Mouse (Mus musculus): ENCODE data around the gene Prdm16. TPM values are rescaled to one million over a fixed set of nuclear protein-coding genes. Genes with fewer than 3 reads are reported as not detected.

Gene Prdm16
- polyA plus RNA-seq, 1 experiment from 2014 or later, result 11.8 TPM

- WGBS, result 16% methylated on average over 10 of the region's 10 CpGs
- no peaks in the 10 kb centered on the region; the same call in 1 of the 2 replicates for H3K27me3 ChIP-seq (ENCODE audit: control insufficient read depth, insufficient read depth, low read depth, low read length)
- no peak for ATAC-seq
- H3K4me3 ChIP-seq (ENCODE audit: low read depth, low read length), result no peak overlapping the region
- no peak overlapping the region for H3K9ac ChIP-seq (ENCODE audit: low read depth, low read length)
- H3K9me3 ChIP-seq (replicated peaks; ENCODE audit: control insufficient read depth, low read length, poor library complexity, severe bottlenecking), result no peaks in the 10 kb centered on the region
- peaks cover 5% of the 10 kb centered on the region for H3K4me1 ChIP-seq (ENCODE audit: control insufficient read depth, insufficient read depth, low read length)
- H3K36me3 ChIP-seq (ENCODE audit: control insufficient read depth, insufficient read depth, low read length), result no peaks in the 10 kb centered on the region
- 0 out of 2 replicates have a peak overlapping the region, but pooled peaks have one; percentile 7 for H3K27ac ChIP-seq (ENCODE audit: low read length)
- no peak overlapping the region for H3K4me2 ChIP-seq (ENCODE audit: low read length)
These were observed 300.0 kb downstream of the Prdm16 start for GRCm38 (mm10) chr4:154336650-154337049.

- no peaks in the 10 kb centered on the region for H3K9me3 ChIP-seq (replicated peaks; ENCODE audit: control insufficient read depth, low read length, poor library complexity, severe bottlenecking)
- no peak within 1 kb of the TSS; the same call in 1 of the 2 replicates for H3K9ac ChIP-seq (ENCODE audit: low read depth, low read length)
- no peaks in the 10 kb centered on the region for H3K36me3 ChIP-seq (ENCODE audit: control insufficient read depth, insufficient read depth, low read length)
- H3K4me3 ChIP-seq (ENCODE audit: low read depth, low read length), result 0 out of 2 replicates have a peak within 1 kb of the TSS, but pooled peaks have one; percentile 0
- peaks cover 10% of the 10 kb centered on the region for H3K4me1 ChIP-seq (ENCODE audit: control insufficient read depth, insufficient read depth, low read length)
- ATAC-seq, result peak; percentile 64
- H3K4me2 ChIP-seq (ENCODE audit: low read length), result peak within 1 kb of the TSS; percentile 20
- H3K27me3 ChIP-seq (ENCODE audit: control insufficient read depth, insufficient read depth, low read depth, low read length), result no peaks in the 10 kb centered on the region; the same call in 1 of the 2 replicates
- 0 out of 2 replicates have a peak within 1 kb of the TSS, but pooled peaks have one; percentile 20 for H3K27ac ChIP-seq (ENCODE audit: low read length)
- WGBS, result 39% methylated on average over 12 of the region's 12 CpGs
These were observed 300.9 kb downstream of the Prdm16 start, which contains the start of gene B230104I21Rik for GRCm38 (mm10) chr4:154335761-154336160. B230104I21Rik (plus strand) TSS chr4:154336127.

GRCm38 (mm10) chr4:154334699-154335402, 301.8 kb downstream of the Prdm16 start:
- H3K9ac ChIP-seq (ENCODE audit: low read depth, low read length), result no peak overlapping the region; the same call in 1 of the 2 replicates
- no peaks in the 10 kb centered on the region; the same call in 1 of the 2 replicates for H3K27me3 ChIP-seq (ENCODE audit: control insufficient read depth, insufficient read depth, low read depth, low read length)
- H3K4me2 ChIP-seq (ENCODE audit: low read length), result peak overlapping the region; percentile 20
- WGBS, result 63% methylated on average over 47 of the region's 48 CpGs
- no peaks in the 10 kb centered on the region for H3K36me3 ChIP-seq (ENCODE audit: control insufficient read depth, insufficient read depth, low read length)
- 0 out of 2 replicates have a peak overlapping the region, but pooled peaks have one; percentile 0 for H3K4me3 ChIP-seq (ENCODE audit: low read depth, low read length)
- no peak; the same call in 1 of the 2 replicates for ATAC-seq
- peaks cover 10% of the 10 kb centered on the region for H3K4me1 ChIP-seq (ENCODE audit: control insufficient read depth, insufficient read depth, low read length)
- H3K9me3 ChIP-seq (replicated peaks; ENCODE audit: control insufficient read depth, low read length, poor library complexity, severe bottlenecking), result no peaks in the 10 kb centered on the region
- no peak overlapping the region for H3K27ac ChIP-seq (ENCODE audit: low read length)

GRCm38 (mm10) chr4:154333300-154333699, 303.4 kb downstream of the Prdm16 start:
- Histone ChIP-seq H3K36me3 (ENCODE audit: control insufficient read depth, insufficient read depth, low read length) (no peaks in the 10 kb centered on the region), H3K27me3 (ENCODE audit: control insufficient read depth, insufficient read depth, low read depth, low read length) (no peaks in the 10 kb centered on the region; the same call in 1 of the 2 replicates), H3K4me3 (ENCODE audit: low read depth, low read length) (no peak overlapping the region), H3K27ac (ENCODE audit: low read length) (no peak overlapping the region), H3K9ac (ENCODE audit: low read depth, low read length) (peak overlapping the region; percentile 2; the same call in 1 of the 2 replicates), H3K9me3 (replicated peaks; ENCODE audit: control insufficient read depth, low read length, poor library complexity, severe bottlenecking) (no peaks in the 10 kb centered on the region), H3K4me1 (ENCODE audit: control insufficient read depth, insufficient read depth, low read length) (peaks cover 12% of the 10 kb centered on the region), H3K4me2 (ENCODE audit: low read length) (no peak overlapping the region)
- ATAC-seq, result no peak
- WGBS, result 74% methylated on average over 8 of the region's 8 CpGs

GRCm38 (mm10) chr4:154331271-154331670, 305.4 kb downstream of the Prdm16 start:
- Histone ChIP-seq H3K4me2 (ENCODE audit: low read length) (no peak overlapping the region), H3K9ac (ENCODE audit: low read depth, low read length) (peak overlapping the region; percentile 11; the same call in 1 of the 2 replicates), H3K4me1 (ENCODE audit: control insufficient read depth, insufficient read depth, low read length) (peaks cover 12% of the 10 kb centered on the region), H3K27me3 (ENCODE audit: control insufficient read depth, insufficient read depth, low read depth, low read length) (no peaks in the 10 kb centered on the region), H3K9me3 (replicated peaks; ENCODE audit: control insufficient read depth, low read length, poor library complexity, severe bottlenecking) (no peaks in the 10 kb centered on the region), H3K4me3 (ENCODE audit: low read depth, low read length) (no peak overlapping the region), H3K27ac (ENCODE audit: low read length) (no peak overlapping the region), H3K36me3 (ENCODE audit: control insufficient read depth, insufficient read depth, low read length) (no peaks in the 10 kb centered on the region)
- no peak for ATAC-seq
- WGBS, result 32% methylated on average over 12 of the region's 12 CpGs

GRCm38 (mm10) chr4:154330001-154330400, 306.7 kb downstream of the Prdm16 start:
- Histone ChIP-seq H3K27ac (ENCODE audit: low read length) (no peak overlapping the region), H3K4me1 (ENCODE audit: control insufficient read depth, insufficient read depth, low read length) (peaks cover 7% of the 10 kb centered on the region), H3K9me3 (replicated peaks; ENCODE audit: control insufficient read depth, low read length, poor library complexity, severe bottlenecking) (no peaks in the 10 kb centered on the region), H3K4me2 (ENCODE audit: low read length) (no peak overlapping the region), H3K27me3 (ENCODE audit: control insufficient read depth, insufficient read depth, low read depth, low read length) (no peaks in the 10 kb centered on the region), H3K4me3 (ENCODE audit: low read depth, low read length) (no peak overlapping the region), H3K36me3 (ENCODE audit: control insufficient read depth, insufficient read depth, low read length) (no peaks in the 10 kb centered on the region), H3K9ac (ENCODE audit: low read depth, low read length) (no peak overlapping the region)
- no peak for ATAC-seq
- 90% methylated on average over 7 of the region's 7 CpGs for WGBS

GRCm38 (mm10) chr4:154328836-154329235, 307.8 kb downstream of the Prdm16 start:
- Histone ChIP-seq H3K27me3 (ENCODE audit: control insufficient read depth, insufficient read depth, low read depth, low read length) (no peaks in the 10 kb centered on the region), H3K9ac (ENCODE audit: low read depth, low read length) (no peak overlapping the region), H3K4me3 (ENCODE audit: low read depth, low read length) (no peak overlapping the region), H3K4me1 (ENCODE audit: control insufficient read depth, insufficient read depth, low read length) (peaks cover 7% of the 10 kb centered on the region), H3K4me2 (ENCODE audit: low read length) (peak overlapping the region; percentile 33; the same call in 1 of the 2 replicates), H3K9me3 (replicated peaks; ENCODE audit: control insufficient read depth, low read length, poor library complexity, severe bottlenecking) (no peaks in the 10 kb centered on the region), H3K27ac (ENCODE audit: low read length) (no peak overlapping the region), H3K36me3 (ENCODE audit: control insufficient read depth, insufficient read depth, low read length) (no peaks in the 10 kb centered on the region)
- WGBS, result 6% methylated on average over 6 of the region's 6 CpGs
- peak; percentile 69 for ATAC-seq

- Histone ChIP-seq H3K9ac (ENCODE audit: low read depth, low read length) (no peak overlapping the region), H3K36me3 (ENCODE audit: control insufficient read depth, insufficient read depth, low read length) (no peaks in the 10 kb centered on the region), H3K9me3 (replicated peaks; ENCODE audit: control insufficient read depth, low read length, poor library complexity, severe bottlenecking) (no peaks in the 10 kb centered on the region), H3K4me2 (ENCODE audit: low read length) (peak overlapping the region; percentile 33; the same call in 1 of the 2 replicates), H3K4me1 (ENCODE audit: control insufficient read depth, insufficient read depth, low read length) (peaks cover 7% of the 10 kb centered on the region), H3K27ac (ENCODE audit: low read length) (no peak overlapping the region), H3K27me3 (ENCODE audit: control insufficient read depth, insufficient read depth, low read depth, low read length) (no peaks in the 10 kb centered on the region), H3K4me3 (ENCODE audit: low read depth, low read length) (no peak overlapping the region)
- ATAC-seq, result no peak
- 8% methylated on average over 17 of the region's 20 CpGs for WGBS
These were observed 308.2 kb downstream of the Prdm16 start for GRCm38 (mm10) chr4:154328431-154328830.

- Histone ChIP-seq H3K4me2 (ENCODE audit: low read length) (no peak overlapping the region), H3K4me3 (ENCODE audit: low read depth, low read length) (no peak overlapping the region), H3K9ac (ENCODE audit: low read depth, low read length) (no peak overlapping the region), H3K4me1 (ENCODE audit: control insufficient read depth, insufficient read depth, low read length) (peaks cover 2% of the 10 kb centered on the region; the same call in 1 of the 2 replicates), H3K9me3 (replicated peaks; ENCODE audit: control insufficient read depth, low read length, poor library complexity, severe bottlenecking) (no peaks in the 10 kb centered on the region), H3K27ac (ENCODE audit: low read length) (no peak overlapping the region), H3K36me3 (ENCODE audit: control insufficient read depth, insufficient read depth, low read length) (no peaks in the 10 kb centered on the region), H3K27me3 (ENCODE audit: control insufficient read depth, insufficient read depth, low read depth, low read length) (no peaks in the 10 kb centered on the region)
- ATAC-seq, result no peak
- WGBS, result 62% methylated on average over 4 of the region's 4 CpGs
These were observed 311.3 kb downstream of the Prdm16 start for GRCm38 (mm10) chr4:154325410-154325809.

Data from midbrain, embryonic 16.5 days (tissue).